Mouse (Mus musculus) MEL (cell line): ENCODE measurements around the gene Lpcat3.

Experiments used
- CHD2 ChIP-seq: IDR thresholded peaks from 2 replicates; pipeline ENCODE4 v1.6.1; 2011; ENCODE audit warnings: low read length, improper control_type of control experiment
- EP300 ChIP-seq, 2 experiments: IDR thresholded peaks; 2 replicates each; pipeline ENCODE4 v1.6.1; 2011; ENCODE audit warnings: improper control_type of control experiment in 2 of 2, low read length in 2 of 2, low read depth in 1 of 2, mild to moderate bottlenecking in 1 of 2
- GATA1 ChIP-seq: IDR thresholded peaks from 2 replicates; pipeline ENCODE4 v1.6.1; 2011; ENCODE audit warnings: low read depth, low read length, improper control_type of control experiment
- POLR2A ChIP-seq, 2 experiments: IDR thresholded peaks; 2 replicates each; pipeline ENCODE4 v1.6.1; 2011 to 2012; ENCODE audit warnings: low read length in 2 of 2, mild to moderate bottlenecking in 2 of 2, control low read depth in 1 of 2, improper control_type of control experiment in 1 of 2, low read depth in 1 of 2, moderate library complexity in 1 of 2; ENCODE audit not compliant: control insufficient read depth in 1 of 2, insufficient read depth in 1 of 2, poor library complexity in 1 of 2
- POLR2AphosphoS2 ChIP-seq: IDR thresholded peaks from 2 replicates; pipeline ENCODE4 v1.6.1; 2011; ENCODE audit warnings: low read length, improper control_type of control experiment
- POLR2AphosphoS5 ChIP-seq: IDR thresholded peaks from 2 replicates; pipeline ENCODE4 v1.6.1; 2012; ENCODE audit warnings: low read depth, borderline replicate concordance, mild to moderate bottlenecking, inconsistent platforms, low read length, moderate library complexity, mixed read lengths
- USF2 ChIP-seq, 2 experiments: IDR thresholded peaks; 2 replicates each; pipeline ENCODE4 v1.6.1; 2011 to 2012; ENCODE audit warnings: improper control_type of control experiment in 2 of 2, low read length in 2 of 2, borderline replicate concordance in 1 of 2, inconsistent platforms in 1 of 2, low read depth in 1 of 2, mild to moderate bottlenecking in 1 of 2; ENCODE audit not compliant: insufficient read depth in 1 of 2

DNA sequence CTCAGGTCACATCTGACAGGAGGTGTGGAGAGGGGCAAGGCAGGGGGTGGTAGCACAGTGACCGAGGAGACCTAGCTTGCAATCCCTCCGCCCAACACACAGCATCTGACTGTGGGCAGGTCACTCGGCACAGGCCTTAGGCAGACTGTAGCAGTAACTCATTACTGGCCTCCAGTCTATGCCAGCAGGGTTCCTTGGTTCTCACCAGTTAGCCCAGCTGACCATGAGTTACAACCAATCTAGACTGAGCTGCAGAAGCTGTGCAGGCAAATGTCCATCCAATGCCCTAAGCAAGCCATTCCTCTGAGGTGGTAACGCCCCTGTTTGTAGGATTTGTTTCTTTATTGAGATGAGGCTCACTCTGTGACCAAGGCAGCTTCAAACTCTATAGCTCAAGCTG is 36.5 kb downstream of the Lpcat3 start:
- TF ChIP-seq POLR2AphosphoS5, result no peak
- no peak for TF ChIP-seq POLR2A (IDR thresholded peaks at IDR 0.05; ENCODE audit: control insufficient read depth in 1 of 2, insufficient read depth in 1 of 2, low read depth in 1 of 2, low read length in 2 of 2, poor library complexity in 1 of 2)
- no peak for TF ChIP-seq GATA1
- TF ChIP-seq EP300 (IDR thresholded peaks at IDR 0.05; ENCODE audit: low read depth in 1 of 2, low read length in 2 of 2), result no peak
- TF ChIP-seq USF2 (IDR thresholded peaks at IDR 0.05; ENCODE audit: borderline replicate concordance in 1 of 2, insufficient read depth in 1 of 2, low read depth in 1 of 2, low read length in 2 of 2), result no peak
- TF ChIP-seq POLR2AphosphoS2, result no peak
- TF ChIP-seq CHD2, result no peak
